Mouse (Mus musculus): ENCODE results near the gene Spon2. TPM values are rescaled to one million over a fixed set of nuclear protein-coding genes. Genes with fewer than 3 reads are reported as not detected.

Spon2 gene
- polyA plus RNA-seq, 1 experiment from 2014 or later, result 3.7 TPM

Other genes with a start within 250 kb of the Spon2 start
- gene Ywhah, start 199.6 kb downstream of the Spon2 start, polyA plus RNA-seq (2015; fragmentation: Nextera tagmentation; extraction: Ambion mirVana), result 643 and 677 TPM in 2 replicates
- gene Slc5a1, start 114.2 kb downstream of the Spon2 start, polyA plus RNA-seq (2015; fragmentation: Nextera tagmentation; extraction: Ambion mirVana), result not detected in 2 replicates
- 496 and 540 TPM in 2 replicates for gene Ctbp1, start 56.5 kb upstream of the Spon2 start, polyA plus RNA-seq (2015; fragmentation: Nextera tagmentation; extraction: Ambion mirVana)
- gene Maea, start 117.1 kb upstream of the Spon2 start, polyA plus RNA-seq (2015; fragmentation: Nextera tagmentation; extraction: Ambion mirVana), result 106 and 113 TPM in 2 replicates
- gene Uvssa, start 160.1 kb upstream of the Spon2 start, polyA plus RNA-seq (2015; fragmentation: Nextera tagmentation; extraction: Ambion mirVana), result 8.7 and 9.0 TPM in 2 replicates
- not detected in 2 replicates for gene Nkx1-1, start 215.5 kb upstream of the Spon2 start, polyA plus RNA-seq (2015; fragmentation: Nextera tagmentation; extraction: Ambion mirVana)

Data from forebrain, embryonic 16.5 days (tissue).